Mouse (Mus musculus): ENCODE data around the gene Acsl5. TPM values are rescaled to one million over a fixed set of nuclear protein-coding genes. Genes with fewer than 3 reads are reported as not detected.

The Acsl5 gene
- polyA plus RNA-seq, 1 experiment from 2014 or later, result 63.2 TPM

DNA sequence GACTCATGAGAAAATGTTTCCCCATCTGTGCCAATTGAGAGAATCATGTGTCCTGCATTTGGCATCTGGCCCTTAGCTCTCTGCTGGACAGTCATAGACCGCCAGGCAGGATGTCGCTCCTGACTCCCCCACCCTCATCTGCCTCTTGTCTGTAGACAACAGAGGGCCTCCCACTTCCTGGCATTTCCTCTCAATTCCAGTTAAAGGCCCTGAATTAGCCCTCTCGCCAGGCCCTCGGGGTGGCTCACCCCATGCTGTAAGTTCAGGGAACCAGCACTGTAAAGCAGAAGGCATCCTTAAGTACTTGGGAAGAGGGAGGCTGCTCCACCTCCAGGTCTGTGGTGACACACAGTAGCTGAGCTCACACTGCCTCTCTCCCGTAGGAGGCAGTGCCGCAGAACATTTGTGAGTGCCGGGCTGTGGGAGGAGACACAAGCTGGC is 6.9 kb upstream of the Acsl5 start:
- no peak for TF ChIP-seq EP300 (optimal IDR thresholded peaks at IDR 0.05)
- peak; percentile 73 for TF ChIP-seq CTCF (IDR thresholded peaks at IDR 0.05; ENCODE audit: low read depth)
- H3K4me2 ChIP-seq (replicated peaks; ENCODE audit: low read depth), result no peak overlapping the region
- H3K9ac ChIP-seq (ENCODE audit: low read length), result no peak overlapping the region
- no peaks in the 10 kb centered on the region for H3K4me1 ChIP-seq (replicated peaks; ENCODE audit: control insufficient read depth, insufficient read depth)
- H3K9me3 ChIP-seq (ENCODE audit: control insufficient read depth, low read length), result no peaks in the 10 kb centered on the region
- DNase-seq (ENCODE audit: low spot score) (peak; percentile 71), ATAC-seq (ENCODE audit: low FRiP score, low TSS enrichment) (peak; percentile 88)
- no peaks in the 10 kb centered on the region for H3K36me3 ChIP-seq (ENCODE audit: control insufficient read depth, insufficient read depth, low read length)
- peak overlapping the region; percentile 56; the same call in 1 of the 2 replicates for H3K27ac ChIP-seq (replicated peaks)
- WGBS, result 30% methylated on average over 7 of the region's 7 CpGs
- no peak overlapping the region for H3K4me3 ChIP-seq (ENCODE audit: low read depth, low read length)
- H3K27me3 ChIP-seq (ENCODE audit: control insufficient read depth, insufficient read depth, low read length), result no peaks in the 10 kb centered on the region

DNA sequence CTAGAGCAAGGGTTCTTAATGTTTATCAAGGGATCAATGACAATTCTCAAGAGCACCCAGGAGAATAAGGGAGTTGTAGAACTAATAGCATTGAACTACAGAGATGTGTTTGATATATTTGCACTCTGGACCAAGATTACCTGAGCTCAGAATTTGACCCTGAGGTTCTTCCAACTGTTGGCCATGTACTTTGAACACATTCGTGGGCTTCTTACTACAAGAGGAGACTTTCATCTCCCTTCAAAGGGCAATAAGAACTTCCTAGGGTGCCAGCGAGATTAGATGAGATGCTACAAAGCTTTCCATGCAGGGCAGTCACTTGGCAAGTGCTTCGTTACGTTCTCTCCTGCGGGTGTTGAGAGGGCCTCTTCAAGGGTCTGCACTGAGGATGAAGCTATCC is 4.2 kb upstream of the Acsl5 start:
- H3K9ac ChIP-seq (ENCODE audit: low read length), result no peak overlapping the region
- no peaks in the 10 kb centered on the region for H3K9me3 ChIP-seq (ENCODE audit: control insufficient read depth, low read length)
- no peak for TF ChIP-seq CTCF (IDR thresholded peaks at IDR 0.05; ENCODE audit: low read depth)
- no peak for TF ChIP-seq EP300 (optimal IDR thresholded peaks at IDR 0.05)
- no peaks in the 10 kb centered on the region for H3K36me3 ChIP-seq (ENCODE audit: control insufficient read depth, insufficient read depth, low read length)
- H3K4me2 ChIP-seq (replicated peaks; ENCODE audit: low read depth), result no peak overlapping the region
- no peaks in the 10 kb centered on the region for H3K27me3 ChIP-seq (ENCODE audit: control insufficient read depth, insufficient read depth, low read length)
- no peaks in the 10 kb centered on the region for H3K4me1 ChIP-seq (replicated peaks; ENCODE audit: control insufficient read depth, insufficient read depth)
- ATAC-seq (ENCODE audit: low FRiP score, low TSS enrichment) (no peak), DNase-seq (ENCODE audit: low spot score) (no peak)
- WGBS, result 86% methylated on average over 5 of the region's 5 CpGs
- no peak overlapping the region for H3K4me3 ChIP-seq (ENCODE audit: low read depth, low read length)
- H3K27ac ChIP-seq (replicated peaks), result no peak overlapping the region

DNA sequence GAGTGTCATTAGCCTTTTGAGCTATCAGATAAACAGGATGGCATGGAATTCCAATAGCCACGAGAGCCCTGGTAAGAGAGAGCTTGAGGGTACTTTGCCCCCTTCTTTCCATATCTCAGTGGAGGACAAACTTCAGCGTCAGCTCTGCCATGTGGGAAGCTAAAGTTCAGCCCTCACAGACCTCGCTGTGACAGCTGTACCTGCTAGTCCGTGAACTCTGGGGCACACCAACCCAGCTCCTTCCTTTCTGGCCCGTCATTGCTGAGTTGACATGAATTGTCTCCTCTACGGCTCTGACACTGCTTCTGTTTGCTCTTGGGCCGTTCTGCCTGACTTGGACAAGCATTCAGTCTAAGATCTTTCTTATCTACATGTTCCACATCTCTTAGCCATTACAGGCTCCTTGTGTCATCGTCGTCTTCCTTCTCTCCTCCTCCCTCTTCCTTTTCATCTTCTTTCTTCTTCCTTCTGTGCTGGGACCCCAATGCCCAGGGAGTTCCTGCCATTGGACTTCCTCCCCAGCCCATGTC is 3.7 kb upstream of the Acsl5 start:
- H3K9me3 ChIP-seq (ENCODE audit: control insufficient read depth, low read length), result no peaks in the 10 kb centered on the region
- DNase-seq (ENCODE audit: low spot score), result no peak
- no peaks in the 10 kb centered on the region for H3K4me1 ChIP-seq (replicated peaks; ENCODE audit: control insufficient read depth, insufficient read depth)
- no peak overlapping the region for H3K4me3 ChIP-seq (ENCODE audit: low read depth, low read length)
- H3K36me3 ChIP-seq (ENCODE audit: control insufficient read depth, insufficient read depth, low read length), result no peaks in the 10 kb centered on the region
- H3K27me3 ChIP-seq (ENCODE audit: control insufficient read depth, insufficient read depth, low read length), result no peaks in the 10 kb centered on the region
- no peak overlapping the region for H3K9ac ChIP-seq (ENCODE audit: low read length)
- 46% methylated on average over 9 of the region's 9 CpGs for WGBS
- no peak overlapping the region for H3K27ac ChIP-seq (replicated peaks)
- TF ChIP-seq EP300 (optimal IDR thresholded peaks at IDR 0.05) (no peak), CTCF (IDR thresholded peaks at IDR 0.05; ENCODE audit: low read depth) (no peak)
- no peak overlapping the region for H3K4me2 ChIP-seq (replicated peaks; ENCODE audit: low read depth)
- ATAC-seq (ENCODE audit: low FRiP score, low TSS enrichment), result no peak

- no peaks in the 10 kb centered on the region for H3K27me3 ChIP-seq (ENCODE audit: control insufficient read depth, insufficient read depth, low read length)
- no peaks in the 10 kb centered on the region for H3K36me3 ChIP-seq (ENCODE audit: control insufficient read depth, insufficient read depth, low read length)
- no peak overlapping the region for H3K4me2 ChIP-seq (replicated peaks; ENCODE audit: low read depth)
- H3K4me3 ChIP-seq (ENCODE audit: low read depth, low read length), result no peak overlapping the region
- no peak overlapping the region for H3K27ac ChIP-seq (replicated peaks)
- H3K9me3 ChIP-seq (ENCODE audit: control insufficient read depth, low read length), result no peaks in the 10 kb centered on the region
- DNase-seq (ENCODE audit: low spot score) (no peak), ATAC-seq (ENCODE audit: low FRiP score, low TSS enrichment) (no peak)
- no peak overlapping the region for H3K9ac ChIP-seq (ENCODE audit: low read length)
- WGBS, result 64% methylated on average over 5 of the region's 5 CpGs
- no peak for TF ChIP-seq CTCF (IDR thresholded peaks at IDR 0.05; ENCODE audit: low read depth)
- no peak for TF ChIP-seq EP300 (optimal IDR thresholded peaks at IDR 0.05)
- no peaks in the 10 kb centered on the region for H3K4me1 ChIP-seq (replicated peaks; ENCODE audit: control insufficient read depth, insufficient read depth)
These were observed 1.3 kb upstream of the Acsl5 start for GRCm38 (mm10) chr19:55250451-55250850.

GRCm38 (mm10) chr19:55253239-55253569 is 1.5 kb downstream of the Acsl5 start:
- Histone ChIP-seq H3K9ac (ENCODE audit: low read length) (peak overlapping the region; percentile 82), H3K4me1 (replicated peaks; ENCODE audit: control insufficient read depth, insufficient read depth) (0 out of 2 replicates have a peak, but pooled peaks cover 2% of the 10 kb centered on the region), H3K4me2 (replicated peaks; ENCODE audit: low read depth) (peak overlapping the region; percentile 83), H3K4me3 (ENCODE audit: low read depth, low read length) (peak overlapping the region; percentile 70), H3K27ac (replicated peaks) (peak overlapping the region; percentile 97), H3K27me3 (ENCODE audit: control insufficient read depth, insufficient read depth, low read length) (no peaks in the 10 kb centered on the region), H3K36me3 (ENCODE audit: control insufficient read depth, insufficient read depth, low read length) (no peaks in the 10 kb centered on the region), H3K9me3 (ENCODE audit: control insufficient read depth, low read length) (no peaks in the 10 kb centered on the region)
- DNase-seq (ENCODE audit: low spot score), result peak; percentile 44
- TF ChIP-seq CTCF (IDR thresholded peaks at IDR 0.05; ENCODE audit: low read depth) (no peak), EP300 (optimal IDR thresholded peaks at IDR 0.05) (no peak)
- peak; percentile 0; the same call in 1 of the 2 replicates for ATAC-seq (ENCODE audit: low FRiP score, low TSS enrichment)
- WGBS, result 2% methylated on average over 9 of the region's 9 CpGs

- peak overlapping the region; percentile 82 for H3K9ac ChIP-seq (ENCODE audit: low read length)
- H3K27me3 ChIP-seq (ENCODE audit: control insufficient read depth, insufficient read depth, low read length), result no peaks in the 10 kb centered on the region
- TF ChIP-seq EP300 (optimal IDR thresholded peaks at IDR 0.05) (no peak), CTCF (IDR thresholded peaks at IDR 0.05; ENCODE audit: low read depth) (no peak)
- H3K36me3 ChIP-seq (ENCODE audit: control insufficient read depth, insufficient read depth, low read length), result no peaks in the 10 kb centered on the region
- peak overlapping the region; percentile 70 for H3K4me3 ChIP-seq (ENCODE audit: low read depth, low read length)
- DNase-seq (ENCODE audit: low spot score) (peak; percentile 74), ATAC-seq (ENCODE audit: low FRiP score, low TSS enrichment) (peak; percentile 78)
- WGBS, result under 1% methylated on average over 32 of the region's 32 CpGs
- H3K9me3 ChIP-seq (ENCODE audit: control insufficient read depth, low read length), result no peaks in the 10 kb centered on the region
- peak overlapping the region; percentile 83 for H3K4me2 ChIP-seq (replicated peaks; ENCODE audit: low read depth)
- 0 out of 2 replicates have a peak, but pooled peaks cover 2% of the 10 kb centered on the region for H3K4me1 ChIP-seq (replicated peaks; ENCODE audit: control insufficient read depth, insufficient read depth)
- H3K27ac ChIP-seq (replicated peaks), result peak overlapping the region; percentile 97
These were observed 2.1 kb downstream of the Acsl5 start for GRCm38 (mm10) chr19:55253570-55254441.
